Mouse (Mus musculus): Measurements from ENCODE around the gene Med22.

The Med22 gene

GRCm38 (mm10) chr2:26910124-26910993 is at the start of gene Med22, which contains the start of gene Rpl7a:
Med22 (minus strand) TSS chr2:26910677.
Rpl7a (plus strand) TSS chr2:26910764.
- DNase-seq (ENCODE audit: low spot score in 2 of 2): peak; percentile 100

- DNase-seq (ENCODE audit: low spot score in 2 of 2): no peak
Observed at GRCm38 (mm10) chr2:26957488-26957859, 47.0 kb upstream of the Med22 start.

GRCm38 (mm10) chr2:26956811-26957487 is 46.5 kb upstream of the Med22 start:
- no peak for DNase-seq (ENCODE audit: low spot score in 2 of 2)

GRCm38 (mm10) chr2:26954735-26955395 is 44.4 kb upstream of the Med22 start:
- no peak for DNase-seq (ENCODE audit: low spot score in 2 of 2)

GRCm38 (mm10) chr2:26952866-26953265 is 42.4 kb upstream of the Med22 start:
- DNase-seq (ENCODE audit: low spot score in 2 of 2): no peak

- no peak for DNase-seq (ENCODE audit: low spot score in 2 of 2)
Observed at GRCm38 (mm10) chr2:26952193-26952592, 41.7 kb upstream of the Med22 start.

GRCm38 (mm10) chr2:26951346-26951905 is 40.9 kb upstream of the Med22 start:
- DNase-seq (ENCODE audit: low spot score in 2 of 2): no peak

GRCm38 (mm10) chr2:26950411-26950810 is 39.9 kb upstream of the Med22 start:
- no peak for DNase-seq (ENCODE audit: low spot score in 2 of 2)

GRCm38 (mm10) chr2:26943253-26943652 is 32.8 kb upstream of the Med22 start:
- DNase-seq (ENCODE audit: low spot score in 2 of 2): no peak

GRCm38 (mm10) chr2:26941539-26941938 is 31.1 kb upstream of the Med22 start:
- peak in 1 of 2 experiments; percentile 23 for DNase-seq (ENCODE audit: low spot score in 2 of 2)

GRCm38 (mm10) chr2:26936425-26936824 is 25.9 kb upstream of the Med22 start:
- DNase-seq (ENCODE audit: low spot score in 2 of 2): no peak

GRCm38 (mm10) chr2:26935286-26935685 is 24.8 kb upstream of the Med22 start:
- DNase-seq (ENCODE audit: low spot score in 2 of 2): no peak

- DNase-seq (ENCODE audit: low spot score in 2 of 2): peak; percentile 93 to 97
Observed at GRCm38 (mm10) chr2:26933304-26934055, 23.0 kb upstream of the Med22 start, which contains the start of the genes Surf4 and Stkld1. Surf4 (minus strand) TSS chr2:26933928. Stkld1 (plus strand) TSS chr2:26934047.

- DNase-seq (ENCODE audit: low spot score in 2 of 2): peak; percentile 45 to 80
Observed at GRCm38 (mm10) chr2:26932473-26933303, 22.2 kb upstream of the Med22 start.

- DNase-seq (ENCODE audit: low spot score in 2 of 2): peak; percentile 78 to 88
Observed at GRCm38 (mm10) chr2:26930390-26930789, 19.9 kb upstream of the Med22 start.

- no peak for DNase-seq (ENCODE audit: low spot score in 2 of 2)
Observed at GRCm38 (mm10) chr2:26927745-26928476, 17.4 kb upstream of the Med22 start.

- no peak for DNase-seq (ENCODE audit: low spot score in 2 of 2)
Observed at GRCm38 (mm10) chr2:26921784-26922183, 11.3 kb upstream of the Med22 start.

GRCm38 (mm10) chr2:26920190-26920855 is 9.8 kb upstream of the Med22 start:
- no peak for DNase-seq (ENCODE audit: low spot score in 2 of 2)

- DNase-seq (ENCODE audit: low spot score in 2 of 2): no peak
Observed at GRCm38 (mm10) chr2:26919684-26920083, 9.2 kb upstream of the Med22 start.

All from spleen, postnatal 4 days (tissue).